Mouse (Mus musculus) megakaryocyte, embryonic 14.5 days (primary cell): ENCODE data around the gene Cactin.

Experiments used
- FLI1 ChIP-seq: IDR thresholded peaks from 2 replicates; pipeline ENCODE4 v1.6.1; 2012; ENCODE audit warnings: low read length, inconsistent platforms, mixed read lengths
- GATA1 ChIP-seq: IDR thresholded peaks from 3 replicates; pipeline ENCODE4 v1.6.1; 2012; ENCODE audit warnings: mixed read lengths, low read length, inconsistent platforms, borderline replicate concordance

- TF ChIP-seq GATA1 (no peak), FLI1 (no peak)
Observed at GRCm38 (mm10) chr10:81317273-81317672, 3.6 kb upstream of the Cactin start.
